Mouse (Mus musculus) heart, embryonic 13.5 days (tissue): ENCODE measurements around the gene Nkain2. TPM values are rescaled to one million over a fixed set of nuclear protein-coding genes. Genes with fewer than 3 reads are reported as not detected.

Experiments
- ATAC-seq: fragments of 200-750 bp; cut with Nextera tagmentation; 2 replicates; pipeline ENCODE4 v1.8.0; 2017; ENCODE audit warnings: moderate TSS enrichment; ENCODE audit not compliant: insufficient number of reproducible peaks, low FRiP score, low TSS enrichment; ENCODE audit errors: extremely low read depth
- H3K27ac ChIP-seq: fragments of 300-500 bp; sonication (generic); replicated peaks from 2 replicates; pipeline ENCODE4 v1.5.1; 2015; ENCODE audit warnings: moderate library complexity, mild to moderate bottlenecking, inconsistent platforms
- H3K27me3 ChIP-seq: fragments of 300-500 bp; sonication (generic); replicated peaks from 2 replicates; pipeline ENCODE4 v1.6.1; 2015; ENCODE audit warnings: mild to moderate bottlenecking, inconsistent platforms
- H3K36me3 ChIP-seq: fragments of 300-500 bp; sonication (generic); 2 replicates; pipeline ENCODE4 v1.6.1; 2015; ENCODE audit warnings: mild to moderate bottlenecking, inconsistent platforms
- H3K4me1 ChIP-seq: fragments of 300-500 bp; sonication (generic); 2 replicates; pipeline ENCODE4 v1.6.1; 2015; ENCODE audit warnings: inconsistent platforms
- H3K4me2 ChIP-seq: fragments of 300-500 bp; sonication (generic); 2 replicates; pipeline ENCODE4 v1.6.1; 2015; ENCODE audit warnings: inconsistent platforms, mild to moderate bottlenecking, moderate library complexity
- H3K4me3 ChIP-seq: fragments of 300-500 bp; sonication (generic); 2 replicates; pipeline ENCODE4 v1.5.1; 2015; ENCODE audit warnings: moderate library complexity, mild to moderate bottlenecking, inconsistent platforms
- H3K9ac ChIP-seq: fragments of 300-500 bp; sonication (generic); 2 replicates; pipeline ENCODE4 v1.6.1; 2015; ENCODE audit warnings: inconsistent platforms, mild to moderate bottlenecking, moderate library complexity
- H3K9me3 ChIP-seq: fragments of 300-500 bp; sonication (generic); 2 replicates; pipeline ENCODE4 v1.6.1; 2016; ENCODE audit warnings: inconsistent platforms
- WGBS: fragments of 180-500 bp; shearing (Covaris S2); methylation state at CpG from one replicate; pipeline ENCODE4 v1.1.7; 2015; ENCODE audit warnings: mixed read lengths; 5-methylcytosine and 5-hydroxymethylcytosine counted together
- polyA plus RNA-seq: library from polyadenylated mRNA; unstranded; fragments of >200 nt; fragmentation: Nextera tagmentation; extraction: Ambion mirVana; gene quantifications from 2 replicates; pipeline ENCODE4 v1.2.1, GENCODE M21; 2015

Gene Nkain2
- polyA plus RNA-seq, 1 experiment from 2014 or later: 0.15 TPM

GRCm38 (mm10) chr10:32393859-32394521 lies 496.3 kb downstream of the Nkain2 start:
- ATAC-seq: no peak
- H3K4me1 ChIP-seq: no peaks in the 10 kb centered on the region
- H3K27me3 ChIP-seq: no peaks in the 10 kb centered on the region
- H3K9ac ChIP-seq: no peak overlapping the region
- H3K4me3 ChIP-seq: no peak overlapping the region
- WGBS: 67% methylated on average over 1 of the region's 1 CpGs
- H3K27ac ChIP-seq: no peak overlapping the region
- H3K36me3 ChIP-seq: no peaks in the 10 kb centered on the region
- H3K9me3 ChIP-seq: no peaks in the 10 kb centered on the region
- H3K4me2 ChIP-seq: no peak overlapping the region

- Histone ChIP-seq H3K9ac (no peak overlapping the region), H3K36me3 (no peaks in the 10 kb centered on the region), H3K4me1 (no peaks in the 10 kb centered on the region), H3K4me3 (no peak overlapping the region), H3K27me3 (no peaks in the 10 kb centered on the region), H3K27ac (no peak overlapping the region), H3K4me2 (no peak overlapping the region), H3K9me3 (no peaks in the 10 kb centered on the region)
- 80% methylated on average over 1 of the region's 1 CpGs for WGBS
- ATAC-seq: no peak
These were observed 496.9 kb downstream of the Nkain2 start for GRCm38 (mm10) chr10:32393326-32393725.

- H3K36me3 ChIP-seq: no peaks in the 10 kb centered on the region
- H3K4me3 ChIP-seq: no peak overlapping the region
- H3K4me1 ChIP-seq: no peaks in the 10 kb centered on the region
- ATAC-seq: no peak
- H3K9ac ChIP-seq: no peak overlapping the region
- no peak overlapping the region for H3K4me2 ChIP-seq
- no peaks in the 10 kb centered on the region for H3K27me3 ChIP-seq
- WGBS: 82% methylated on average over 9 of the region's 9 CpGs
- H3K9me3 ChIP-seq: peaks cover 16% of the 10 kb centered on the region
- H3K27ac ChIP-seq: no peak overlapping the region
These were observed 577.5 kb downstream of the Nkain2 start for GRCm38 (mm10) chr10:32312754-32313153.

- 78% methylated on average over 3 of the region's 3 CpGs for WGBS
- H3K9ac ChIP-seq: no peak overlapping the region
- H3K4me2 ChIP-seq: no peak overlapping the region
- H3K27me3 ChIP-seq: no peaks in the 10 kb centered on the region
- H3K27ac ChIP-seq: no peak overlapping the region
- H3K36me3 ChIP-seq: no peaks in the 10 kb centered on the region
- no peaks in the 10 kb centered on the region for H3K9me3 ChIP-seq
- no peaks in the 10 kb centered on the region for H3K4me1 ChIP-seq
- no peak overlapping the region for H3K4me3 ChIP-seq
- no peak for ATAC-seq
These were observed 589.2 kb downstream of the Nkain2 start for GRCm38 (mm10) chr10:32301024-32301597.

- no peaks in the 10 kb centered on the region for H3K36me3 ChIP-seq
- H3K27me3 ChIP-seq: no peaks in the 10 kb centered on the region
- no peak for ATAC-seq
- no peaks in the 10 kb centered on the region for H3K9me3 ChIP-seq
- H3K4me1 ChIP-seq: no peaks in the 10 kb centered on the region
- WGBS: 64% methylated on average over 2 of the region's 2 CpGs
- no peak overlapping the region for H3K4me3 ChIP-seq
- H3K4me2 ChIP-seq: no peak overlapping the region
- no peak overlapping the region for H3K27ac ChIP-seq
- H3K9ac ChIP-seq: no peak overlapping the region
These were observed 599.8 kb downstream of the Nkain2 start for GRCm38 (mm10) chr10:32290487-32290886.

GRCm38 (mm10) chr10:32283690-32284089 lies 606.6 kb downstream of the Nkain2 start:
- Histone ChIP-seq H3K27me3 (no peaks in the 10 kb centered on the region), H3K4me1 (no peaks in the 10 kb centered on the region), H3K4me3 (no peak overlapping the region), H3K4me2 (no peak overlapping the region), H3K9ac (no peak overlapping the region), H3K27ac (no peak overlapping the region), H3K36me3 (no peaks in the 10 kb centered on the region), H3K9me3 (no peaks in the 10 kb centered on the region)
- WGBS: 72% methylated on average over 1 of the region's 1 CpGs
- no peak for ATAC-seq

GRCm38 (mm10) chr10:32243266-32243882 lies 646.9 kb downstream of the Nkain2 start:
- H3K9ac ChIP-seq: no peak overlapping the region
- H3K4me2 ChIP-seq: no peak overlapping the region
- no peaks in the 10 kb centered on the region for H3K36me3 ChIP-seq
- ATAC-seq: no peak
- H3K4me3 ChIP-seq: no peak overlapping the region
- no peaks in the 10 kb centered on the region for H3K4me1 ChIP-seq
- H3K9me3 ChIP-seq: no peaks in the 10 kb centered on the region
- H3K27ac ChIP-seq: no peak overlapping the region
- 56% methylated on average over 4 of the region's 4 CpGs for WGBS
- H3K27me3 ChIP-seq: no peaks in the 10 kb centered on the region

GRCm38 (mm10) chr10:32241168-32241567 lies 649.1 kb downstream of the Nkain2 start:
- Histone ChIP-seq H3K9me3 (no peaks in the 10 kb centered on the region), H3K4me2 (no peak overlapping the region), H3K36me3 (no peaks in the 10 kb centered on the region), H3K4me1 (no peaks in the 10 kb centered on the region), H3K27me3 (no peaks in the 10 kb centered on the region), H3K27ac (no peak overlapping the region), H3K9ac (no peak overlapping the region), H3K4me3 (no peak overlapping the region)
- ATAC-seq: no peak

- no peaks in the 10 kb centered on the region for H3K27me3 ChIP-seq
- no peak overlapping the region for H3K4me3 ChIP-seq
- no peak overlapping the region for H3K27ac ChIP-seq
- H3K4me1 ChIP-seq: no peaks in the 10 kb centered on the region
- H3K9me3 ChIP-seq: no peaks in the 10 kb centered on the region
- no peaks in the 10 kb centered on the region for H3K36me3 ChIP-seq
- no peak overlapping the region for H3K4me2 ChIP-seq
- H3K9ac ChIP-seq: no peak overlapping the region
- ATAC-seq: no peak
- WGBS: 70% methylated on average over 3 of the region's 3 CpGs
These were observed 707.3 kb downstream of the Nkain2 start for GRCm38 (mm10) chr10:32182951-32183350.

GRCm38 (mm10) chr10:32091354-32091753 lies 798.9 kb downstream of the Nkain2 start:
- no peaks in the 10 kb centered on the region for H3K27me3 ChIP-seq
- H3K27ac ChIP-seq: no peak overlapping the region
- no peak overlapping the region for H3K9ac ChIP-seq
- no peaks in the 10 kb centered on the region for H3K9me3 ChIP-seq
- 46% methylated on average over 1 of the region's 1 CpGs for WGBS
- no peaks in the 10 kb centered on the region for H3K4me1 ChIP-seq
- ATAC-seq: no peak
- no peaks in the 10 kb centered on the region for H3K36me3 ChIP-seq
- no peak overlapping the region for H3K4me2 ChIP-seq
- no peak overlapping the region for H3K4me3 ChIP-seq

- Histone ChIP-seq H3K4me3 (no peak overlapping the region), H3K4me1 (no peaks in the 10 kb centered on the region), H3K36me3 (no peaks in the 10 kb centered on the region), H3K9ac (no peak overlapping the region), H3K4me2 (no peak overlapping the region), H3K9me3 (no peaks in the 10 kb centered on the region), H3K27ac (no peak overlapping the region), H3K27me3 (no peaks in the 10 kb centered on the region)
- no peak for ATAC-seq
- 67% methylated on average over 6 of the region's 6 CpGs for WGBS
These were observed 829.9 kb downstream of the Nkain2 start for GRCm38 (mm10) chr10:32060396-32060795.

- Histone ChIP-seq H3K4me3 (no peak overlapping the region), H3K27ac (no peak overlapping the region), H3K9me3 (no peaks in the 10 kb centered on the region), H3K4me2 (no peak overlapping the region), H3K36me3 (no peaks in the 10 kb centered on the region), H3K9ac (no peak overlapping the region), H3K27me3 (no peaks in the 10 kb centered on the region), H3K4me1 (no peaks in the 10 kb centered on the region)
- no peak for ATAC-seq
- WGBS: 71% methylated on average over 2 of the region's 2 CpGs
These were observed 832.0 kb downstream of the Nkain2 start for GRCm38 (mm10) chr10:32058251-32058650.
